Mouse (Mus musculus) frontal cortex, postnatal 14 days (tissue): Measurements from ENCODE around the gene Strip2.

ENCODE experiments used
- DNase-seq, 2 experiments: peaks; one replicate each; pipeline ENCODE4 v3.0.0; 2022; ENCODE audit warnings: low spot score in 2 of 2

Gene Strip2

DNA sequence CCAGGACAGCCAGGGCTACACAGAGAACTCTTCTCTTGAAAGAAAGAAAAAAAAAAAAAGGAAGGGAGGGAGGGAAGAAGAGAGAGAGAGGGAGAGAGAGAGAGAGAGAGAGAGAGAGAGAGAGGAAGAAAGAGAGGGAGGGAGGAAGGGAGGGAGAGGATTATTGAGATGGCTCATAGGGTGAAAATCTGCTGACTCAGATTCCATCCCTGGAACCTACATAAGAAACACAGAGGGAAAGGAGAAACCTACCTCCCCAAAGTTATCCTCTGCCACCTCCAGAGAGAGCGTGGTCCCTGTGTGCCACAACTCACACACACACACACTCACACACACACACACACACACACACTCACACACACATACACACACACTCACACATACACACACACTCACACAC, 89.0 kb downstream of the Strip2 start:
- DNase-seq, result no peak

DNA sequence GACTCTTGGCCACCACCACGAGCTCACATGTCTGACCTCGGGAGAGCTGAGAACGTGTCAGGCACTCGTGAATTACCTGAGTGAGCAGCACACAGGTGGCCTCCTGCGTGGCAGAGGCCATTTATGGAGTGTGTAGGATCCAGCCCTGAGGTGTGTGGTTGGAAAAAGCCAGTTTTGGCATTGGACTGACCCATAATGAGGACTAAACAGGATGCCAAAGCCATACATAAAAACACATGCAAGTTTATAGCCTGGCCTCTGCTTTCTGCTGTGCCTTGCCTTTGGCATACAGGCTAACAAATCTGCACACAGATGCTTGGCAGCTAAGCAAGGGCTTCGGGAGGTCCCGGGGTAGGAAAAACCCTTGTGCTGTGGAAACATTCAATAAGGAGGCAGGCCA, 92.4 kb downstream of the Strip2 start:
- no peak for DNase-seq
